Mouse (Mus musculus) kidney, adult 2 months (tissue): ENCODE measurements around the gene Pik3ap1.

Source experiments
- CTCF ChIP-seq: fragments of 200-500 bp; conservative IDR thresholded peaks from 2 replicates; pipeline ENCODE4 v1.5.1; 2011; ENCODE audit warnings: low read depth, mild to moderate bottlenecking, control low read depth, low read length, moderate library complexity, mixed read lengths; ENCODE audit not compliant: insufficient read depth, insufficient read length
- POLR2A ChIP-seq: fragments of 200-500 bp; IDR thresholded peaks from one replicate; pipeline ENCODE4 v1.6.1; 2011; ENCODE audit warnings: low read depth, low read length, control low read depth

GRCm38 (mm10) chr19:41330401-41330800 lies 54.5 kb downstream of the Pik3ap1 start:
- TF ChIP-seq CTCF (no peak), POLR2A (no peak)
